8 mouse cellular contexts compared by ENCODE assay signal in the genomic region with DNA sequence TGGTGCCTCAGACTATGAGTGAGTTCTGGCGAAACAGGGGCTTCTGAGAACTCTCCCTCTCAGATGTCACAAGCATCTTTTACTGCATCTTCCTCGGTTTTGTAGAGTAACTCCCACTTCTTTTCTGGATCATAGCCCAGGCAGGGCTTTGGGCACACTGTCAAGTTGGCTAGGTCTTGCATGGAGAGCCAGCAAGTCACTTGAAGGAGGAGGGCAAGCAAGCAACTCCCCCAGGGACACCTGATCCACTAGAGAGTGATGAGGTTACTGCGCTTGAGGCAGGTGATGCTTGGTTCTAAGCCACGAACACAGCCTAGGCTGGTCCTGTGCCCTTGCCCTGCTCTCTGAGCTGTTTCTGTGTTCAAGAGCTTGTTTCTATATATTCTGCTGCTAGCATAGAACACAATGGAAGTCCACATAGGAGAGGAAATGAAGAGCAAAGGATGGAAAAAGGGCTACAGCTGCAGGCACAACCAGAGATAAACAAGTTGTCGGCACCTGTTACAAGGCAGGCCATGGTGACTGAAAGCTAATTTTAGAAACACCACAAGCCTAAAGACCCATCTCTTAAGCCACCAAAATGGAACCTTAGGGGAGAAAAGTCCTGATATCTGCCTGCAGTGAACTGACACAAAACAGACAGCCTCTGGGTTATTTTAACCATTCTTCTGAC. TPM values are rescaled to one million over a fixed set of nuclear protein-coding genes. Genes with fewer than 3 reads are reported as not detected.
DNase-seq lines count a peak whose midpoint lies in the region; ATAC-seq and TF ChIP-seq lines count a peak whose summit lies in the region.

No protein-coding gene starts in this region.

- H3K27me3 ChIP-seq in spleen, adult 2 months (ENCODE audit: control insufficient read depth, insufficient read depth, low read length) = no peaks in the 10 kb centered on the region
- H3K27me3 ChIP-seq in heart, embryonic 10.5 days (ENCODE audit: insufficient read depth, poor library complexity, severe bottlenecking) = no peaks in the 10 kb centered on the region
- H3K27me3 ChIP-seq in intestine, embryonic 16.5 days (replicated peaks; ENCODE audit: control insufficient read depth, insufficient read depth, low read length) = no peaks in the 10 kb centered on the region
- no peaks in the 10 kb centered on the region for H3K27me3 ChIP-seq in liver, embryonic 12.5 days (replicated peaks)

- H3K9me3 ChIP-seq in heart, embryonic 10.5 days = no peaks in the 10 kb centered on the region
- H3K9me3 ChIP-seq in intestine, embryonic 16.5 days (ENCODE audit: control insufficient read depth, low read length) = no peaks in the 10 kb centered on the region
- no peaks in the 10 kb centered on the region for H3K9me3 ChIP-seq in liver, embryonic 12.5 days (replicated peaks)

- no peaks in the 10 kb centered on the region for H3K36me3 ChIP-seq in spleen, adult 2 months (ENCODE audit: control insufficient read depth, insufficient read depth, low read length)
- peaks cover 37% of the 10 kb centered on the region for H3K36me3 ChIP-seq in heart, embryonic 10.5 days
- peaks cover 4% of the 10 kb centered on the region; the same call in 1 of the 2 replicates for H3K36me3 ChIP-seq in intestine, embryonic 16.5 days (ENCODE audit: control insufficient read depth, insufficient read depth, low read length)
- peaks cover 5% of the 10 kb centered on the region; the same call in 1 of the 2 replicates for H3K36me3 ChIP-seq in liver, embryonic 12.5 days

- no peak for ATAC-seq in intestine, embryonic 16.5 days
- no peak for ATAC-seq in liver, embryonic 12.5 days

- TF ChIP-seq CTCF in spleen, adult 2 months (IDR thresholded peaks at IDR 0.05; ENCODE audit: extremely low read depth, insufficient read depth, insufficient read length, insufficient replicate concordance) = no peak

- H3K4me1 ChIP-seq in spleen, adult 2 months (ENCODE audit: control insufficient read depth, insufficient read depth, insufficient read length) = peaks cover 7% of the 10 kb centered on the region; the same call in 1 of the 2 replicates
- H3K4me1 ChIP-seq in heart, embryonic 10.5 days = peaks cover 69% of the 10 kb centered on the region
- peaks cover 29% of the 10 kb centered on the region for H3K4me1 ChIP-seq in intestine, embryonic 16.5 days (ENCODE audit: control insufficient read depth, insufficient read depth, low read length)
- peaks cover 15% of the 10 kb centered on the region for H3K4me1 ChIP-seq in liver, embryonic 12.5 days

- no peak overlapping the region for H3K9ac ChIP-seq in intestine, embryonic 16.5 days (ENCODE audit: low read depth, low read length)
- no peak overlapping the region for H3K9ac ChIP-seq in liver, embryonic 12.5 days

- H3K27ac ChIP-seq in spleen, adult 2 months (ENCODE audit: insufficient read depth, low read length) = peak overlapping the region; percentile 51
- H3K27ac ChIP-seq in heart, embryonic 10.5 days = peak overlapping the region; percentile 82
- H3K27ac ChIP-seq in intestine, embryonic 16.5 days (ENCODE audit: low read length) = no peak overlapping the region
- H3K27ac ChIP-seq in liver, embryonic 12.5 days = no peak overlapping the region

- DNase-seq in spleen, adult 2 months (ENCODE audit: low read depth in 1 of 2, low spot score in 2 of 2) = no peak
- DNase-seq in spleen, postnatal 14 days (ENCODE audit: low spot score in 2 of 2) = no peak
- DNase-seq in cerebellum, postnatal 10 days = peak; percentile 86 to 90
- DNase-seq in heart, embryonic 10.5 days (ENCODE audit: low spot score) = peak; percentile 70
- peak; percentile 68 for DNase-seq in kidney, postnatal 14 days
- DNase-seq in lung, postnatal 25 days (ENCODE audit: low spot score) = peak; percentile 62

- H3K4me3 ChIP-seq in spleen, adult 2 months (ENCODE audit: extremely low read depth, insufficient read depth, insufficient read length) = no peak overlapping the region
- H3K4me3 ChIP-seq in heart, embryonic 10.5 days = peak overlapping the region; percentile 36
- no peak overlapping the region for H3K4me3 ChIP-seq in intestine, embryonic 16.5 days (ENCODE audit: low read length)
- H3K4me3 ChIP-seq in liver, embryonic 12.5 days = no peak overlapping the region

- 50% methylated on average over 5 of the region's 5 CpGs for WGBS in spleen, adult 2 months
- 58% methylated on average over 5 of the region's 5 CpGs for WGBS in heart, embryonic 10.5 days
- 69% methylated on average over 5 of the region's 5 CpGs for WGBS in intestine, embryonic 16.5 days
- WGBS in liver, embryonic 12.5 days (ENCODE audit: insufficient replicate concordance) = 74% methylated on average over 5 of the region's 5 CpGs

- no peak overlapping the region for H3K4me2 ChIP-seq in intestine, embryonic 16.5 days (ENCODE audit: low read depth, low read length)
- no peak overlapping the region for H3K4me2 ChIP-seq in liver, embryonic 12.5 days

- TF ChIP-seq POLR2A in spleen, adult 2 months (IDR thresholded peaks at IDR 0.05; ENCODE audit: low read depth, low read length) = no peak

RNA-seq across cellular contexts. Expression of a gene that starts 8.4 kb away (rescaled TPM):
- 40.4 and 55.2 TPM in 2 replicates for polyA plus RNA-seq in spleen, adult 2 months (2012; rRNA removed)
- polyA plus RNA-seq in heart, embryonic 10.5 days (2016; fragmentation: Nextera tagmentation; extraction: Ambion mirVana) = 121 and 152 TPM in 2 replicates
- 97.2 and 100 TPM in 2 replicates for polyA plus RNA-seq in intestine, embryonic 16.5 days (2015; fragmentation: Nextera tagmentation; extraction: Ambion mirVana)
- 24.9 and 25.7 TPM in 2 replicates for polyA plus RNA-seq in liver, embryonic 12.5 days (2016; fragmentation: Nextera tagmentation; extraction: Ambion mirVana)

RNA-seq across cellular contexts. Expression of a gene that starts 53.6 kb away (rescaled TPM):
- not detected in 2 replicates for polyA plus RNA-seq in spleen, adult 2 months (2012; rRNA removed)
- polyA plus RNA-seq in heart, embryonic 10.5 days (2016; fragmentation: Nextera tagmentation; extraction: Ambion mirVana) = 0.44 and 0.59 TPM in 2 replicates
- polyA plus RNA-seq in intestine, embryonic 16.5 days (2015; fragmentation: Nextera tagmentation; extraction: Ambion mirVana) = 0.09 and 0.22 TPM in 2 replicates
- 0.13 and 0.16 TPM in 2 replicates for polyA plus RNA-seq in liver, embryonic 12.5 days (2016; fragmentation: Nextera tagmentation; extraction: Ambion mirVana)

RNA-seq across cellular contexts. Expression of a gene that starts 55.5 kb away (rescaled TPM):
- 17.2 and 19.8 TPM in 2 replicates for polyA plus RNA-seq in spleen, adult 2 months (2012; rRNA removed)
- 101 and 104 TPM in 2 replicates for polyA plus RNA-seq in heart, embryonic 10.5 days (2016; fragmentation: Nextera tagmentation; extraction: Ambion mirVana)
- polyA plus RNA-seq in intestine, embryonic 16.5 days (2015; fragmentation: Nextera tagmentation; extraction: Ambion mirVana) = 87.5 and 88.7 TPM in 2 replicates
- 40.9 and 42.5 TPM in 2 replicates for polyA plus RNA-seq in liver, embryonic 12.5 days (2016; fragmentation: Nextera tagmentation; extraction: Ambion mirVana)

Comparison
In these comparisons a context has a peak if more than half of its experiments do, and no peak if none do; other contexts are left out.
1. DNase-seq: peak in cerebellum, postnatal 10 days (2 of 2), heart, embryonic 10.5 days (single experiment), kidney, postnatal 14 days (single experiment) and lung, postnatal 25 days (single experiment); none in spleen, adult 2 months (0 of 2) and spleen, postnatal 14 days (0 of 2).
2. H3K27ac ChIP-seq: peak in spleen, adult 2 months (single experiment) and heart, embryonic 10.5 days (single experiment); none in intestine, embryonic 16.5 days (single experiment) and liver, embryonic 12.5 days (single experiment).